Mouse (Mus musculus) E14TG2a.4 (cell line): ENCODE measurements around the gene Tbc1d17.

Experiments
- CTCF ChIP-seq: conservative IDR thresholded peaks from 2 replicates; pipeline ENCODE4 v1.5.1; 2014; ENCODE audit warnings: low read length
- POU5F1 ChIP-seq: IDR thresholded peaks from 2 replicates; pipeline ENCODE4 v1.6.1; 2014; ENCODE audit warnings: low read length, borderline replicate concordance

DNA sequence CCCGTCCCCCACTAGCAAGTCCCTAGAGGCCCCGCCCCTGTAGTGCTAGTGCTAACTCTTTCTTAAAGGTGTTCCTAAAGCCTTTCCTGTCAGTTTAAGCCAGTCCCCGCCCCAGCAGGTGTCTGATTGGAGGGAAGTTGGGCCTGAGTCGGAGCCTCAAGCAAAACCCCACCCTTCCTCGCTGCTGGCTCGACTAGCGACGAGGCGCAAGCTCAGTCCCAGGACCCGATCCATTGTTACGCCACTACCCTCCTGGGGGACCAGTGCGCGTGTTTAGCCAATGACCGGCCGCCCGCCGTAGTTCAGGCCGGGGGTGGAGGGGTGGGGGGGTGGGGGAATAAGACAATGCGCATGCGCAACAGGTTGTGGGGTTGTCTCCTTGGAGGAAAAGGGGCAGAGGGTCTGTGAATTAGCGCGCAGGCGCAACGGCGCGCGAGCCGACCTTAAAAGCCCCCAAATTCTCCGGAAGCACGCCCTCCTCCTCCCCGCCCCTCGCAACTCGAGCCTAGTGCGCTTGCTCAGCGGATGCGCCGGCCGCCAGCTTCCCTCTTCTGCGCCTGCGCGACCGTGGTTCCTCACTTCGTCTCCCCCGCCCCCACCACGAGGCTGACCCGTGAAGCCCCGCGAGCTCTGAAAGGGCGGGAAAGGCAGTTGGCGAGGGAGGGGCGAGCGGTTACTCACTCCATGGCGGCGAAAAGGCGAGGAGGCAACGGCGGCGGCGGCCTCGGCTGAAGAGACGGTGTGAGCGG is 33.0 kb downstream of the Tbc1d17 start, which contains the start of the genes Nup62 and Il4i1:
- no peak for TF ChIP-seq CTCF
- no peak for TF ChIP-seq POU5F1
